Mouse (Mus musculus) urinary bladder, postnatal 0 days (tissue): ENCODE data around the gene Ckap2. TPM values are rescaled to one million over a fixed set of nuclear protein-coding genes. Genes with fewer than 3 reads are reported as not detected.

Experiments used
- polyA plus RNA-seq: library from polyadenylated mRNA; unstranded; fragments of >200 nt; fragmentation: Nextera tagmentation; extraction: Ambion mirVana; gene quantifications from 2 replicates; pipeline ENCODE4 v1.2.1, GENCODE M21; 2015

The Ckap2 gene
- polyA plus RNA-seq = 19.4 and 24.7 TPM in 2 replicates

DNA sequence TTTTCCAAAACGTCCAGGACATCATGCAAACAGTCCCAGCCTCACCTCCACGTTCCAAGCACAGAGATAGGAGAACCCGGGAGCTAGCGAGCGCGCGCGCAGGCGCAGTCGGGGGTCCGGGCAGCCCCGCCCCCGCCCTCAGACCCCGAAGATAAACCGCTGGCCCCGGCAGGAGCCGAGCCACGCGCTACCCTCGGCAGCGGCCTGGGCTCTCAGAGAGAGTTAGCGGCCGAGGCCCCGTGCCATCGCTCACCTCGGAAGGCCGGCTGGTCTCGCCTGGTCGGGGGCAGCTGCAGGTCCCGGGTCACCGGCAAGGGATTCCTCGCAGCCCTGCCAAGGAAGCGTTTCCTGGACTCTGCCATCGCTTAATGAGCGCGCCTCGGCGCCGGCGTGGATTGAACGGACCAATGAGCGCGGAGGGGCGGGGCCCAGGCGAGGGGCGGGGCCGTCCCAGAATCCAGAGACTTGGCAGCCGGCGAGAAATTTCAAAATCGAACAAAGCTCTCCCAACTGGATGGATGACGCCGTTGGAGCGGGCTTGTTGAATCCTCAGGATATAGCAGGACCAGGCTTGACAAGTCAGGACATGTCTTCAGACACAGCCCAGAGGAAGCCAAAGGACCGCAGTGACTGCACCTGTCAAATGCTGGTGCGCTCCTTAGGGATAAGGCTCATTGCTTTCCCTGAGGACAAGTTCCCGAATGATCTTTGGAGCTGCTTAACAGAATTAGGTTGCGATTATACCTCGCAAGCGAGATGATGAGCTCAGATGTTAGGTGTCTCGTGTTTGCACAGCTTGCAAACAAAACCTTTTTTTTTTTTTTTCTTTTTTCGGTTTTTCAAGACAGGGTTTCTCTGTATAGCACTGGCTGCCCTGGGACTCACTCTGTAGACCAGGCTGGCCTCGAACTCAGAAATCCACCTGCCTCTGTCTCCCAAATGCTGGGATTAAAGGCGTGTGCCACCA is at the start of gene Ckap2:
Gene Ckap2, minus strand, starts transcription at position 389 of the 967 bp plus-strand sequence.

DNA sequence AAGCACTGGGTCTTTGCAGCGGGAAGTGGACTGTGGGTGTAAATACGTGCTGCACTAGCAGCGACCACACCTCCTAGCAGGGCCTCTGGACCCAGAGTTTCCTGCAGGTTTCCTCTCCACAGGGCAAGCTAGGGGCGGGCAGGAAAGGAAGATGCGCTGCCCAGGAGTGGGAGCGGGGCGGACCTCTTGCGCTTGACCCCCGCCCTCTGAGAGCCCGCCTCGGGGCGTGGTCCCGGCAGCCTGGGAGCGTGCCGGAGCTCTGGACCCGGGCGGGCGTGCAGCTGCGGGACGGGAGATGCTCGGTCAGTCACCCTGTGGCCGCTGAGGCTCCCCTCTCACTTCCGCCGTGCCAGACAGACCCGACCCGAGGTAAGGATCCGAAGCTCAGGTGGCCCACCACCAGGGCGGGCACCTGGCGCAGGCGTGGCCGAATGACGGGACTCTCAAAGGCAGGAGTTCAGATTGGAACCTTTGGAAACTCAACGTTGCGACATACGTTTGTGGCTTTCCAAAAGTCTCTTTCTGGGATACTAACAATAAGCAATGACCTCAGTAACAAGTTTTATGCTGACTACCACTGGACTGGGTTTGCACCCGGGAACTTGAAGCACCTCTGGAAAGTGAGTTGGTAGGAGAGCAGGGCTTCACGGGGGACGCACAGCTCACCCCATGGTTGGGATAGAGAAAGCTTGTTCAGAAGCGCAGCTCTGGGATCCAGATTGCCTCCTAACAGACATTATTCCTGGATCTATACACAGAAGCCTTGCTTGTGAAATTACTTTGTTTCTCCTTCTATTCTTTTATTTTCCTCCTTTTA is 41.6 kb upstream of the Ckap2 start, which contains the start of gene Thsd1:
Gene Thsd1, plus strand, starts transcription at position 253 of the 817 bp plus-strand sequence.

DNA sequence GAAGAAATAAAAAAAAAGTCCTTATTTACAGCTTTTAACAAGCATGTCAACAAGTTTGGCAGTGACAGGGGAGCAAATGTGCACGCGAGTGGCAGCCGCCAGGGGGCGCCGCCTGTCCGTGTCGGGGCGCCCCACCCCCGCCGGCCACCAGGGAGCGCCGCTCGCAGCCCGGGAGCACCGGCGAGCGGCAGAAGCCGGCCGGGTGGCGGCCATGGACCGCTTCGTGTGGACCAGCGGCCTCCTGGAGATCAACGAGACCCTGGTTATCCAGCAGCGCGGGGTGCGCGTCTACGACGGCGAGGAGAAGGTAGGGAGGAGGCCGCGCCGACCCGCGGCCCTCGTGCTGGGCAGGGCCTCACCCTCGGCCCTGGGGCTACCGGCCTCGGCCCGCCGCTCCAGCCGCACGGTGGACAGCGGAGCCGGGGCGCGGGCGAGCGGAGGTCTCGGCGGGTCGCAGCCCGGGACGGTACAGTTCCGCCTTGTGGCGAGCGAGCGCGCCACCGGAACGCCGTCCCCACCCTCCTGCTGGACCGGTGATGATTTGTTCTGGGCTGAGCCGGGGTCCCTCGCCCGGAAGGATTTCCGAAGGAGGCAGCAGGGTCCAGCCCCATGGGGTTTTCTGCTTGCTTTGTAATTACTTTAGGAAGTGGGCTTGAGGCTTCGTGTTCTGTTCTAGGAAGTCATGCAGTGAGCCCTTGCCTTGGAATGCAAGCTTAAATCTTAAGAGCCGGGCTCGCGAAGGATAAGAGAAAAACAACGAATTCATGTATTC is 7.2 kb upstream of the Ckap2 start, which contains the start of gene Vps36:
Gene Vps36, plus strand, starts transcription at position 150 of the 772 bp plus-strand sequence.

DNA sequence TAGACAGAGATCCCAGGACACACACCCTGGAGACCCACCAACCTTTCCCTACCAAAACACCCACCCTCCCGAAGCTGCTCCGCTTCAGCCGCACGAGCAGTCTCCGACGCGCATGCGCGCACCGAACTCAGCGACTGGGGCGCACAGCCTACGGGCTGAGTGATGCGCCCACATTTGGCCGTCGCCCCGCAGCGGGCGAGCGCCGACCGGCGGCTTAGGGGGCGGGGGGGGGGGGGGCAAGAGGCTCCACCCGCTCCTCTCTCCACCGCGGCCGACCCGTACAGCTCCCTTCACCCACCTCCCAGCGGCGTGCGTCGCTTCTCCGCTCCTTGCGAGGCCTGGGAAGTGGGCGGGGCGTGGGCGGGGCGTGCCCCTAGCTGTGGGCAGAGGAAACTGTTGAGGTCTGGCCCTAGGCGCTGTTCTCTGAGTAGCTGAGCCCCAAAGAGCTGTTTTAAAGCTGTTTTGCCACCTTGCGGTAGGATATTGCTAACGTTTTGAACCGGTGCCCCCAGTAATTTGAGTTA is 19.5 kb downstream of the Ckap2 start, which contains the start of gene Nek3:
Gene Nek3, minus strand, starts transcription at position 356 of the 524 bp plus-strand sequence.

DNA sequence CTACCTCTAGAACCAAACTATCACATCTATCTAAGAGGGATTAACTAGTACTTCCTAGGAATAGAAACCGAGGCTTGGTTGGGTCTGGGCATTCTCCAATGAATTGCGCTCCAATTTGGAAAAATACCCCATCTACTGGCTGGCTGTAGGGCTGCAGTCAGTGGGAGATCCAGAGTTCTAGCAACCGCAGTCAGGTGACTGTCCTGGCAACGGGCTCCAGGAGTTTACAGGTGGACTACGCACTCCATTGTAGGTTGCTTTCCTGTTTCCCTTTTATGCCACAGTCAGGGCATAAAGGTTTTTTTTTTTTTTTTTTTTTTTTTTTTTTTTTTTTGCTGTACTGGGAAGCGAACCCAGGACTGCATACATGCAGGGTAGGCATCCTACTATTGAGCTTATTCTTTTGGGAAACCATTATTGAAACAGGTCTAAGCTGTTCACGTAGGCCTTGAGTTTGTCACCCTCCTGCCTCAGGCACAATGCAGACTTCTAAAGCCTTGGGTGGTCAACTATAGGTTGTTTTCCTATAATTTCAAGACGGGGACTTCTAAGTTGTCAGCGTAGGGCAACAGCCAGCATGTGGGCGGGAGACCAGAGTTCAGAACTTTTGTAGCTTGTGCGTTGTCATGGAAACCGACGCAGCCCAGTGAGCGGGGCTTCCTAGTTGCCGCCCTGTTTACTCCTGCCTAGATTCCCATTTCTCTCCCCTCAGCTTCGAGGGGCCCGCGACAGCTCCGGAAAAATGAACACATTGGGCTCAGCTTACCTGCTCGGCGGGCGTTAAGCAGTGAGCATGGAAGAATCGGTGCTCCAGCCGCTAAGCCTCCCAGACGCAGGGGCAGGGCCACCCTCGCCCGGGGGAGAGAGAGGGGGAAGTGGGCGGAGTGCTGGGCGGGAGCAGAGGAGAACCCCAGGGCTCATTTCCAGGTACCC is 61.1 kb downstream of the Ckap2 start, which contains the start of gene Nek5:
Gene Nek5, minus strand, starts transcription at position 834 of the 933 bp plus-strand sequence.

Other genes with a start within 250 kb of the Ckap2 start
- not detected in 2 replicates for gene Defb35, start 247.5 kb downstream of the Ckap2 start, polyA plus RNA-seq
- gene Defb13, start 239.1 kb downstream of the Ckap2 start, polyA plus RNA-seq = not detected in 2 replicates
- gene Fam90a1a, start 227.1 kb downstream of the Ckap2 start, polyA plus RNA-seq = not detected in 2 replicates
- gene Ccdc70, start 216.0 kb downstream of the Ckap2 start, polyA plus RNA-seq = not detected in 2 replicates
- 0.08 and 0.10 TPM in 2 replicates for gene Atp7b, start 125.5 kb downstream of the Ckap2 start, polyA plus RNA-seq
- gene Alg11, start 125.1 kb downstream of the Ckap2 start, polyA plus RNA-seq = 15.9 and 19.1 TPM in 2 replicates
- gene Nek5, start 60.8 kb downstream of the Ckap2 start, polyA plus RNA-seq = 0.60 and 0.75 TPM in 2 replicates
- 4.0 and 4.2 TPM in 2 replicates for gene Nek3, start 19.4 kb downstream of the Ckap2 start, polyA plus RNA-seq
- 32.7 and 37.8 TPM in 2 replicates for gene Vps36, start 7.0 kb upstream of the Ckap2 start, polyA plus RNA-seq
- gene Thsd1, start 41.5 kb upstream of the Ckap2 start, polyA plus RNA-seq = 4.7 and 5.2 TPM in 2 replicates
- gene Tpte, start 97.6 kb upstream of the Ckap2 start, polyA plus RNA-seq = 0.05 TPM in 1 of 2 replicates, not detected in the other
- gene Slc25a15, start 212.8 kb upstream of the Ckap2 start, polyA plus RNA-seq = 10.2 and 10.8 TPM in 2 replicates
- 28.7 and 29.9 TPM in 2 replicates for gene Mrps31, start 225.5 kb upstream of the Ckap2 start, polyA plus RNA-seq